Mouse (Mus musculus): ENCODE results near the gene Cnn2. TPM values are rescaled to one million over a fixed set of nuclear protein-coding genes. Genes with fewer than 3 reads are reported as not detected.

Cnn2 gene
- polyA plus RNA-seq, 2 experiments: 15.8 to 33.8 TPM

- ATAC-seq (ENCODE audit: insufficient read depth): no peak
- Histone ChIP-seq H3K9me3 (ENCODE audit: control insufficient read depth, low read length) (no peaks in the 10 kb centered on the region; the same call in 1 of the 2 replicates), H3K4me1 (replicated peaks; ENCODE audit: control insufficient read depth in 2 of 2, insufficient read depth in 2 of 2, low read length in 1 of 2) (peaks cover 26 to 34% of the 10 kb centered on the region in 2 experiments), H3K27ac (no peak overlapping the region), H3K9ac (replicated peaks) (no peak overlapping the region), H3K4me3 (ENCODE audit: insufficient read depth in 1 of 2, low read depth in 2 of 2, low read length in 2 of 2) (peak overlapping the region; percentile 47 to 57), H3K36me3 (replicated peaks; ENCODE audit: control insufficient read depth, insufficient read depth, low read depth) (no peaks in the 10 kb centered on the region), H3K27me3 (ENCODE audit: control insufficient read depth, insufficient read depth, low read length) (peaks cover 23% of the 10 kb centered on the region), H3K4me2 (ENCODE audit: low read depth) (peak overlapping the region; percentile 97)
- TF ChIP-seq EP300 (IDR thresholded peaks at IDR 0.05; ENCODE audit: low read depth) (no peak), CTCF (IDR thresholded peaks at IDR 0.05; ENCODE audit: low read depth) (no peak)
- WGBS (ENCODE audit: insufficient replicate concordance): 43% methylated on average over 8 of the region's 8 CpGs
- DNase-seq (ENCODE audit: low read depth in 3 of 3, low spot score in 3 of 3): no peak
These were observed 945 bp downstream of the Cnn2 start for GRCm38 (mm10) chr10:79989272-79989786.

GRCm38 (mm10) chr10:79989870-79990269 lies 1.5 kb downstream of the Cnn2 start:
- Histone ChIP-seq H3K4me1 (replicated peaks; ENCODE audit: control insufficient read depth in 2 of 2, insufficient read depth in 2 of 2, low read length in 1 of 2) (peaks cover 26 to 32% of the 10 kb centered on the region in 2 experiments), H3K36me3 (replicated peaks; ENCODE audit: control insufficient read depth, insufficient read depth, low read depth) (no peaks in the 10 kb centered on the region), H3K9ac (replicated peaks) (no peak overlapping the region), H3K27me3 (ENCODE audit: control insufficient read depth, insufficient read depth, low read length) (peaks cover 23% of the 10 kb centered on the region), H3K4me3 (ENCODE audit: insufficient read depth in 1 of 2, low read depth in 2 of 2, low read length in 2 of 2) (peak overlapping the region; percentile 47 to 57; a peak in 1 of 4 replicates), H3K4me2 (ENCODE audit: low read depth) (peak overlapping the region; percentile 97; the same call in 1 of the 2 replicates), H3K27ac (no peak overlapping the region), H3K9me3 (ENCODE audit: control insufficient read depth, low read length) (no peaks in the 10 kb centered on the region; the same call in 1 of the 2 replicates)
- ATAC-seq (ENCODE audit: insufficient read depth) (no peak), DNase-seq (ENCODE audit: low read depth in 3 of 3, low spot score in 3 of 3) (no peak)
- WGBS (ENCODE audit: insufficient replicate concordance): 55% methylated on average over 15 of the region's 15 CpGs
- TF ChIP-seq CTCF (IDR thresholded peaks at IDR 0.05; ENCODE audit: low read depth) (no peak), EP300 (IDR thresholded peaks at IDR 0.05; ENCODE audit: low read depth) (no peak)

DNA sequence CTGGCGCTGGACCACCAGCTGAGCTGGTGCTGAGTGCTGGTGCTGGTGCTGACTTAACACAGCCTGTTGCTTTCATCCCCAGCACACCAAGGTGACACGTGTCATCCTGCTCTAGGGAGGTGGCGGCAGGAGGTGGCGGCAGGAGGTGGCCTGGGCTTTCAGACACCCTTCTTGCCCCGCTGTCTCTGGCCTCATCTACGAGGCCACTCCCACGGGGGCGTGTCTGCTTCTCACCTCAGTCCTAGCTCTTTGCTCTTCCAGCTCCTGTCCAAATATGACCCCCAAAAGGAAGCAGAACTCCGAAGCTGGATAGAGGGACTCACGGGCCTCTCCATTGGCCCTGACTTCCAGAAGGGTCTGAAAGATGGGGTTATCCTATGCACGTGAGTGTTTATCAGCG lies 2.7 kb downstream of the Cnn2 start:
- H3K9ac ChIP-seq (replicated peaks): no peak overlapping the region
- ATAC-seq (ENCODE audit: insufficient read depth): no peak
- H3K4me1 ChIP-seq (replicated peaks; ENCODE audit: control insufficient read depth in 2 of 2, insufficient read depth in 2 of 2, low read length in 1 of 2): peaks cover 26 to 31% of the 10 kb centered on the region in 2 experiments
- WGBS (ENCODE audit: insufficient replicate concordance): 60% methylated on average over 12 of the region's 12 CpGs
- no peak for DNase-seq (ENCODE audit: low read depth in 3 of 3, low spot score in 3 of 3)
- no peaks in the 10 kb centered on the region; the same call in 1 of the 2 replicates for H3K9me3 ChIP-seq (ENCODE audit: control insufficient read depth, low read length)
- H3K4me2 ChIP-seq (ENCODE audit: low read depth): no peak overlapping the region; the same call in 1 of the 2 replicates
- no peaks in the 10 kb centered on the region for H3K36me3 ChIP-seq (replicated peaks; ENCODE audit: control insufficient read depth, insufficient read depth, low read depth)
- TF ChIP-seq CTCF (IDR thresholded peaks at IDR 0.05; ENCODE audit: low read depth): no peak
- TF ChIP-seq EP300 (IDR thresholded peaks at IDR 0.05; ENCODE audit: low read depth): no peak
- H3K4me3 ChIP-seq (ENCODE audit: insufficient read depth in 1 of 2, low read depth in 2 of 2, low read length in 2 of 2): no peak overlapping the region
- H3K27ac ChIP-seq: no peak overlapping the region
- H3K27me3 ChIP-seq (ENCODE audit: control insufficient read depth, insufficient read depth, low read length): peaks cover 23% of the 10 kb centered on the region

DNA sequence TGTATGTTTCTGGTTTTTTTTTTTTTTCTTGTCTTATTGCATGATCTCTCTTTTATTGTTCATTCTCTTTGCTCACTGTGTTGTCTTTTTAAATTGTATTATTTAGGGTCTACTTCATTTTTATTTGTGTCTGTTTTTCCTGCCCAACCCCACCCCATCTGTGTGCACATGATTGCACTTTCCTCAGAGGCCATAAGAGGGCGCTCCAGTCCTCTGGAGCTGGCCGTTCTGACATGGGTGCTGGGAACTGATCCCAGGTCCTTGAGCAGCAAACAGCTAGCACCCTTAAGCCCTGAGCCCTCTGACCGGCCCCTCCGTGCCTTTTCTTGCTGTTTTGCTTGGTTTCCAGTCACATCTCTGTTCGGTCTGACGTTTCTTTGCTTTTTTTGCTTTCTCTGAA lies 3.2 kb downstream of the Cnn2 start:
- H3K27ac ChIP-seq: no peak overlapping the region
- no peak overlapping the region for H3K4me2 ChIP-seq (ENCODE audit: low read depth)
- no peaks in the 10 kb centered on the region; the same call in 1 of the 2 replicates for H3K9me3 ChIP-seq (ENCODE audit: control insufficient read depth, low read length)
- no peaks in the 10 kb centered on the region for H3K36me3 ChIP-seq (replicated peaks; ENCODE audit: control insufficient read depth, insufficient read depth, low read depth)
- TF ChIP-seq CTCF (IDR thresholded peaks at IDR 0.05; ENCODE audit: low read depth) (peak; percentile 56), EP300 (IDR thresholded peaks at IDR 0.05; ENCODE audit: low read depth) (no peak)
- ATAC-seq (ENCODE audit: insufficient read depth) (no peak), DNase-seq (ENCODE audit: low read depth in 3 of 3, low spot score in 3 of 3) (no peak)
- peaks cover 22 to 26% of the 10 kb centered on the region in 2 experiments for H3K4me1 ChIP-seq (replicated peaks; ENCODE audit: control insufficient read depth in 2 of 2, insufficient read depth in 2 of 2, low read length in 1 of 2)
- 86% methylated on average over 6 of the region's 6 CpGs for WGBS (ENCODE audit: insufficient replicate concordance)
- H3K27me3 ChIP-seq (ENCODE audit: control insufficient read depth, insufficient read depth, low read length): peaks cover 23% of the 10 kb centered on the region
- no peak overlapping the region for H3K4me3 ChIP-seq (ENCODE audit: insufficient read depth in 1 of 2, low read depth in 2 of 2, low read length in 2 of 2)
- H3K9ac ChIP-seq (replicated peaks): no peak overlapping the region

GRCm38 (mm10) chr10:79994397-79995115 lies 6.2 kb downstream of the Cnn2 start:
- H3K9ac ChIP-seq (replicated peaks): no peak overlapping the region
- DNase-seq (ENCODE audit: low read depth in 3 of 3, low spot score in 3 of 3) (no peak), ATAC-seq (ENCODE audit: insufficient read depth) (no peak)
- no peak overlapping the region for H3K4me2 ChIP-seq (ENCODE audit: low read depth)
- H3K27ac ChIP-seq: no peak overlapping the region; the same call in 1 of the 2 replicates
- no peak overlapping the region for H3K4me3 ChIP-seq (ENCODE audit: insufficient read depth in 1 of 2, low read depth in 2 of 2, low read length in 2 of 2)
- H3K36me3 ChIP-seq (replicated peaks; ENCODE audit: control insufficient read depth, insufficient read depth, low read depth): peaks cover 8% of the 10 kb centered on the region
- H3K9me3 ChIP-seq (ENCODE audit: control insufficient read depth, low read length): no peaks in the 10 kb centered on the region; the same call in 1 of the 2 replicates
- peaks cover 9% of the 10 kb centered on the region in 2 experiments for H3K4me1 ChIP-seq (replicated peaks; ENCODE audit: control insufficient read depth in 2 of 2, insufficient read depth in 2 of 2, low read length in 1 of 2)
- 57% methylated on average over 16 of the region's 16 CpGs for WGBS (ENCODE audit: insufficient replicate concordance)
- peaks cover 6% of the 10 kb centered on the region for H3K27me3 ChIP-seq (ENCODE audit: control insufficient read depth, insufficient read depth, low read length)
- no peak for TF ChIP-seq CTCF (IDR thresholded peaks at IDR 0.05; ENCODE audit: low read depth)
- TF ChIP-seq EP300 (IDR thresholded peaks at IDR 0.05; ENCODE audit: low read depth): no peak
